Comparison of ENCODE assay signal across 25 mouse cellular contexts in genomic region chr5:92318596-92318995, GRCm38 (mm10). TPM values are rescaled to one million over a fixed set of nuclear protein-coding genes. Genes with fewer than 3 reads are reported as not detected.
DNase-seq lines count a peak whose midpoint lies in the region; ATAC-seq and TF ChIP-seq lines count a peak whose summit lies in the region.
"Had no signal": no experiment of that assay in that cellular context is flagged by ENCODE, and none has a peak within 500 bp of the region (broad histone marks: within the 10 kb centered on the region; RNA-seq: fewer than 3 reads in every experiment).

No protein-coding gene starts in this region.

- H3K4me3 ChIP-seq in C2C12 (ENCODE audit: insufficient read depth, poor library complexity, severe bottlenecking), result no peak overlapping the region
- H3K4me3 ChIP-seq in midbrain, embryonic 11.5 days (ENCODE audit: low read depth, low read length), result no peak overlapping the region
- H3K4me3 ChIP-seq: forebrain, embryonic 12.5 days; heart, embryonic 13.5 days; limb, embryonic 13.5 days had no signal

- H3ac ChIP-seq in C2C12 (ENCODE audit: control insufficient read depth, insufficient read length, low read depth), result no peak overlapping the region

- H3K9me3 ChIP-seq in midbrain, embryonic 11.5 days (ENCODE audit: control insufficient read depth, low read length), result no peaks in the 10 kb centered on the region
- H3K9me3 ChIP-seq: forebrain, embryonic 12.5 days; heart, embryonic 13.5 days; limb, embryonic 13.5 days had no signal

- 92% methylated on average over 14 of the region's 14 CpGs for WGBS in midbrain, embryonic 11.5 days

- peak; percentile 59 for ATAC-seq in common myeloid progenitor, adult 5-6 weeks (replicated peaks; ENCODE audit: low read depth, poor library complexity, severe bottlenecking)
- 0 out of 2 replicates have a peak, but pooled peaks have one; percentile 32 for ATAC-seq in monocyte, adult 5-6 weeks (replicated peaks; ENCODE audit: insufficient number of reproducible peaks, low FRiP score, low TSS enrichment, poor library complexity, severe bottlenecking)
- ATAC-seq in midbrain, embryonic 11.5 days (ENCODE audit: low FRiP score), result no peak
- ATAC-seq: hindbrain, postnatal 0 days; intestine, postnatal 0 days had no signal

- H3K79me3 ChIP-seq in C2C12 (ENCODE audit: low read depth), result no peaks in the 10 kb centered on the region

- TF ChIP-seq CTCF in C2C12 (IDR thresholded peaks at IDR 0.05; ENCODE audit: control insufficient read depth, insufficient read depth, insufficient read length), result no peak

- no peak overlapping the region for H3K9ac ChIP-seq in midbrain, embryonic 11.5 days (ENCODE audit: low read length)
- H3K9ac ChIP-seq: forebrain, embryonic 12.5 days; heart, embryonic 13.5 days; limb, embryonic 13.5 days; liver, embryonic 14.5 days had no signal

- H3K4me2 ChIP-seq in midbrain, embryonic 11.5 days, result no peak overlapping the region
- H3K4me2 ChIP-seq: forebrain, embryonic 12.5 days; heart, embryonic 13.5 days; limb, embryonic 13.5 days had no signal

- DNase-seq in gastrocnemius, adult 18-20 months (ENCODE audit: low spot score), result peak; percentile 45
- DNase-seq in gastrocnemius, postnatal 25 days, result no peak
- DNase-seq in midbrain, embryonic 11.5 days (ENCODE audit: low spot score, missing footprints), result no peak
- no peak for DNase-seq in thymus, postnatal 25 days
- DNase-seq: adrenal gland, adult 2 months; cerebellum, adult 9-10 months; heart, postnatal 4 days; retina, postnatal 1 day had no signal

- no peaks in the 10 kb centered on the region for H3K27me3 ChIP-seq in C2C12 (ENCODE audit: control insufficient read depth, insufficient read depth, insufficient read length)
- no peaks in the 10 kb centered on the region for H3K27me3 ChIP-seq in midbrain, embryonic 11.5 days (ENCODE audit: control insufficient read depth, insufficient read depth, low read length)
- H3K27me3 ChIP-seq: forebrain, embryonic 12.5 days; heart, embryonic 13.5 days; limb, embryonic 13.5 days had no signal

- no peak overlapping the region for H3K27ac ChIP-seq in midbrain, embryonic 11.5 days (ENCODE audit: low read depth, low read length)
- H3K27ac ChIP-seq: forebrain, embryonic 12.5 days; heart, embryonic 13.5 days; hindbrain, postnatal 0 days; limb, embryonic 13.5 days; liver, embryonic 14.5 days had no signal

- H3K36me3 ChIP-seq in C2C12 (ENCODE audit: control insufficient read depth, insufficient read depth), result no peaks in the 10 kb centered on the region
- H3K36me3 ChIP-seq in midbrain, embryonic 11.5 days (ENCODE audit: control insufficient read depth, insufficient read depth, low read length), result no peaks in the 10 kb centered on the region
- H3K36me3 ChIP-seq: forebrain, embryonic 12.5 days; heart, embryonic 13.5 days; limb, embryonic 13.5 days had no signal

- no peaks in the 10 kb centered on the region for H3K4me1 ChIP-seq in midbrain, embryonic 11.5 days (ENCODE audit: control insufficient read depth, insufficient read depth, low read length)
- H3K4me1 ChIP-seq: forebrain, embryonic 12.5 days had no signal

- no peaks in the 10 kb centered on the region for H3K79me2 ChIP-seq in C2C12 (ENCODE audit: control insufficient read depth, insufficient read depth)

TF ChIP-seq in C2C12, 6 proteins besides CTCF, POLR2A, EP300 and RAD21:
- TF ChIP-seq CEBPB (IDR thresholded peaks at IDR 0.05; ENCODE audit: low read depth) (peak; percentile 15), USF1 (IDR thresholded peaks at IDR 0.05; ENCODE audit: low read depth) (no peak)

RNA-seq across cellular contexts. Expression of gene Sdad1, which starts 8.3 kb away (rescaled TPM):
- 10 to 100 TPM; 15.8 to 17.4 TPM for total RNA-seq in gastrocnemius, adult 18-20 months (2021)
- 10 to 100 TPM; 15.0 to 15.7 TPM for total RNA-seq in gastrocnemius, postnatal 25 days (2021)
- 8.0 TPM for polyA plus RNA-seq in C2C12 (2012; fragmentation: generic; extraction: Trizol)
- 75.4 and 86.8 TPM in 2 replicates for total RNA-seq in common myeloid progenitor, adult 5-6 weeks (2017)
- 24.6 to 35.1 TPM (median 31.5 TPM) in 3 replicates for total RNA-seq in monocyte, adult 5-6 weeks (2017)
- polyA plus RNA-seq in midbrain, embryonic 11.5 days (2014; fragmentation: Nextera tagmentation; extraction: Ambion mirVana), result 40.4 and 40.9 TPM in 2 replicates

RNA-seq across cellular contexts. Expression of gene Cxcl9, which starts 9.3 kb away (rescaled TPM):
- under 1 TPM; 0.30 to 0.36 TPM for total RNA-seq in gastrocnemius, adult 18-20 months (2021)
- under 1 TPM; 0.20 to 0.86 TPM for total RNA-seq in gastrocnemius, postnatal 25 days (2021)
- polyA plus RNA-seq in C2C12 (2012; fragmentation: generic; extraction: Trizol), result not detected
- 0.09 TPM in 1 of 2 replicates, not detected in the other for total RNA-seq in common myeloid progenitor, adult 5-6 weeks (2017)
- 0.19 TPM in 1 of 3 replicates, not detected in the others for total RNA-seq in monocyte, adult 5-6 weeks (2017)
- polyA plus RNA-seq in midbrain, embryonic 11.5 days (2014; fragmentation: Nextera tagmentation; extraction: Ambion mirVana), result not detected in 2 replicates
- total RNA-seq: hindbrain, postnatal 0 days; layer of hippocampus, postnatal 25 days; left cerebral cortex, postnatal 14 days; megakaryocyte-erythroid progenitor cell, adult 5-6 weeks; midbrain, postnatal 0 days had no signal
- polyA plus RNA-seq: cortical plate, adult 2 months; embryonic facial prominence, embryonic 11.5 days; forebrain, embryonic 12.5 days; heart, embryonic 13.5 days; hindbrain, postnatal 0 days; kidney, embryonic 16.5 days; lung, embryonic 16.5 days; midbrain, postnatal 0 days had no signal

RNA-seq across cellular contexts. Expression of gene Art3, which starts 13.0 kb away (rescaled TPM):
- total RNA-seq in gastrocnemius, adult 18-20 months (2021), result 100 to 1,000 TPM; 378 to 469 TPM
- total RNA-seq in gastrocnemius, postnatal 25 days (2021), result 100 to 1,000 TPM; 365 to 392 TPM
- polyA plus RNA-seq in C2C12 (2012; fragmentation: generic; extraction: Trizol), result 0.39 TPM
- not detected in 2 replicates for total RNA-seq in common myeloid progenitor, adult 5-6 weeks (2017)
- 1.3 to 2.9 TPM (median 1.5 TPM) in 3 replicates for total RNA-seq in monocyte, adult 5-6 weeks (2017)
- 0.78 and 2.5 TPM in 2 replicates for polyA plus RNA-seq in midbrain, embryonic 11.5 days (2014; fragmentation: Nextera tagmentation; extraction: Ambion mirVana)
- total RNA-seq: megakaryocyte-erythroid progenitor cell, adult 5-6 weeks had no signal

RNA-seq across cellular contexts. Expression of gene Cxcl10, which starts 30.1 kb away (rescaled TPM):
- total RNA-seq in gastrocnemius, adult 18-20 months (2021), result under 1 TPM in 1 of 2 experiments, not detected in 1; 0.47 TPM
- not detected for total RNA-seq in gastrocnemius, postnatal 25 days (2021)
- polyA plus RNA-seq in C2C12 (2012; fragmentation: generic; extraction: Trizol), result 0.18 TPM
- total RNA-seq in common myeloid progenitor, adult 5-6 weeks (2017), result 2.2 and 3.2 TPM in 2 replicates
- 0.95 to 3.6 TPM (median 3.5 TPM) in 3 replicates for total RNA-seq in monocyte, adult 5-6 weeks (2017)
- 0.33 and 0.54 TPM in 2 replicates for polyA plus RNA-seq in midbrain, embryonic 11.5 days (2014; fragmentation: Nextera tagmentation; extraction: Ambion mirVana)
- total RNA-seq: hindbrain, postnatal 0 days; layer of hippocampus, postnatal 25 days; left cerebral cortex, postnatal 14 days; midbrain, postnatal 0 days had no signal

RNA-seq across cellular contexts. Expression of gene Naaa, which starts 40.6 kb away (rescaled TPM):
- total RNA-seq in gastrocnemius, adult 18-20 months (2021), result 1 to 10 TPM; 6.1 to 7.0 TPM
- 10 to 100 TPM in 1 of 2 experiments, 1 to 10 TPM in 1; 5.1 to 10.1 TPM for total RNA-seq in gastrocnemius, postnatal 25 days (2021)
- polyA plus RNA-seq in C2C12 (2012; fragmentation: generic; extraction: Trizol), result 5.4 TPM
- 3.4 and 8.2 TPM in 2 replicates for total RNA-seq in common myeloid progenitor, adult 5-6 weeks (2017)
- 46.8 to 114 TPM (median 77.3 TPM) in 3 replicates for total RNA-seq in monocyte, adult 5-6 weeks (2017)
- 4.6 and 5.4 TPM in 2 replicates for polyA plus RNA-seq in midbrain, embryonic 11.5 days (2014; fragmentation: Nextera tagmentation; extraction: Ambion mirVana)

Comparison
In these comparisons a context has a peak if more than half of its experiments do, and no peak if none do; other contexts are left out.
1. RNA of gene Art3, which starts 13.0 kb away (total RNA-seq): 378 to 469 TPM in gastrocnemius, adult 18-20 months and 365 to 392 TPM in gastrocnemius, postnatal 25 days; 1.3 to 2.9 TPM in monocyte, adult 5-6 weeks and not detected in common myeloid progenitor, adult 5-6 weeks; every median in the first group is over 10 times any median in the second.